Mouse (Mus musculus) layer of hippocampus, adult 9-11 months (tissue): ENCODE measurements at regions not wholly inside any gene's neighbourhood (a gene's known extent, or its start where the extent isn't known, plus 50 kb on each side); places are given as distances from the start of the nearest gene placed in this dataset.

Source experiments
- DNase-seq: peaks from one replicate; pipeline ENCODE4 v3.0.0; 2022

GRCm38 (mm10) chr3:154513566-154513965 lies 82.9 kb upstream of the Cryz start:
- DNase-seq = no peak

GRCm38 (mm10) chr3:154510160-154510559 lies 86.4 kb upstream of the Cryz start:
- no peak for DNase-seq

DNA sequence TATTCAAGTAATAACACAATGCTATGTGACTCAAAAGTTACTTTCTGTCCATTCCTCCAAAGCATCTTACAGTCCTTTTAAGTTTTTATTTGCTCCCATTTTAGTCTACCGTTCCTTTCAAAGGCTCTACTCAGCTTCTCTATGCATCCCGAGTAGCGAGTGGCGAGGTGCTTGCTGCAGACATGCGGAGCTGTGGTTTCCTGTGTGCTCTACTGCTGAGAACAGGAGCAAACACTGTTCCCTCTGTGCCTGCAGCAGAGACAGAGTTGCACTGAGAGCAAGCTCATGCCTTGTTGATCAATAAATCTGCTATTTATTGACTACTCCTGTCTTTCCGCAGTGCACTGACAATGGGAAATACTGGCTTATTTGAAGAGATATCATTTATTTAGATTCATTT lies 87.1 kb upstream of the Cryz start:
- DNase-seq = no peak

DNA sequence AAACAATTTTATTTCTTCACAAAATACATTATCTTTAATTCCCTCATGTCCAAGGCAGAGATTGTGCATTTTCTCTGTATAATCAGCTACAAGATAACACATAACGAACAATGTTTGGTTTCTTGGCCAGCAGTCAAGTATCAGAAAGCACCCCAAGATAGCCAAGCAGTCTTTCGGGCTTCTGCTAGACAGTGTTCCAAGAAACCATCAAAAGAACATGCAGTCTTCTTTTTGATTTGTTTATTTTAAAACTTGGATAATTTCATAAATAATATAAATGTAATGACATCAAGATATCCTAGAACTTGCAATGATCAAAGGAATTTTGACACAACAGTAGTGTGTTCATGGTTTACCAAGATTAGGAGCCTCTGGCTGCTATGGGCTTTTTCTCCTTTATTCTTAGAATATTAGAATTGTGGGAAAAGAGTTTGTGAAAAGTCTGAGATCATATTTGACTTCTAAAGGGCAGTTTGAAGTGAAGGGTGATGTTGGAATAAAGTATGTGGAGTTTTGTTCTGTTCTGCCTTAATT lies 103.1 kb upstream of the Cryz start:
- DNase-seq = no peak

DNA sequence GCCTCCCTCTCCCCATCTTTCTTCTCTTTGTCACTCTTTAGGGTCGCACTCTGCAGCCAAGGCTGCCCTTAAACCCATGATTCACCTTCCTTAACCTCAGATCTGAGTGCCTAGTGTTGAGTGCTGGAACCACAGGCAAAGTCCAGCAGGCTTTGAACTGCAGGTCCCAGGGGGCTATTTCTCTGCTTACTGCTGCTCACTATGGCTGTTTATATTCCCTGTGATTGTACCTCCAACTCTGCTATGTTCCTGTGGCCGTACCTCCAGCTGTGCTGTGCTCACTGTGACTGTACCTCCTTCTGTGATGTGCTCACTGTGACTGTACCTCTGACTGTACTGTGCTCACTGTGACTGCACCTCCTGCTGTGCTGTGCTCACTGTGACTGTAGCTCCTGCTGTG lies 124.1 kb upstream of the Cryz start:
- no peak for DNase-seq

DNA sequence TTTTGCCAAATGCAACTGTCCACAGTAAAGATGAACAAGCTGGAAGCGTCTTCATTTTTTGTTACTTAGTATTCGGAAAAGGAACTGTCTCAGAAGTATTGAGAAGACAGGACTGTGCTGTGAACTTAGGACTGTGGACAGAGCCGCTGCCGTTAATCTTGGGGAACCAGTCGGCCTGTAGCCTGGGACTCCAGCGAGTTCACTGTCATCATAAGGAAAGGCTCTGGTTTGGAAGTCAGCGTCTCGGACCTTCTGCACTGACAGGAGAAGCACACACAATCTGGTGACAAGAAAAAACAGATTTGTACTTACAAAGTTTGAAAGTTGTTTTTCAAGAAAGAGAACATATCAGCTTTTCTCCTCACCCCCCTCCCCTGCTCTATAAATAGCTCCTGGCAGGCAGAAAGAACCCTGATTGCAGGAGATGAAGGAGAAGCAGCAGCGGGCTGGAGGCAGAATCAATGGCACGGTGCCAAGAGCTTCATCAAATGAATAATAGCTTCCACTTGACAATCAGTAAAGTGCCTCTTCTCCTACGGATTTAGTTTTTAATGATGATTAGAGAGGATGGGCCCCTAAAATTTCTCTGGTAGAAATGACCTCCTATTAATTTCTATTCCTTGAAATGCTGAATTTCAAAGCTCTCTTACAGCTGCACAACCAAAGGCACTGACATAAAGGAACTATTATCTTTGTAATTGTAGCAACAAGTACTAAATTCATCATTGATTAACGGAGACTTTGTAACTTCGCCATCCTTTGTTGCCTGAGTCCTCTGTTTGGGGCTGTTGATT lies 128.7 kb upstream of the Cryz start:
- peak; percentile 66 for DNase-seq

DNA sequence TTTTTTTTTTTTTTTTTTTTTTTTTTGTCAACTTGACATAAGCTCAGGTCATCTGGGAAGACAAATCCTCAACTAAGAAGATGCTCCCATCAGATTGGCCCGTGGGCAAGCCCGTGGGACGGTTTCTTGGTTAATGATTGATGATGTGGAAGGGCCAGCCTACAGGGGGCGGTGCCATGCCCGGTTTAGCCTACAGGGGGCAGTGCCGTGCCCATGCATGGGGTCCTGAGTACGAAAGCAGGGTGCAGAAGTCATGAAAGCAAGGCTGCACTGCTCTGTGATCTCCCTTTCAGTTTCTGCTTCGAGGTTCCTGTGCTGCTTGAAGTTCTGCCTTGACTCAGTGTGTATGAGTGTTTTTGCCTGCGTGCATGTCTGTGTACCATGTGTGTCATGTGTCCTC lies 127.7 kb upstream of the Lhx8 start:
- DNase-seq = no peak

DNA sequence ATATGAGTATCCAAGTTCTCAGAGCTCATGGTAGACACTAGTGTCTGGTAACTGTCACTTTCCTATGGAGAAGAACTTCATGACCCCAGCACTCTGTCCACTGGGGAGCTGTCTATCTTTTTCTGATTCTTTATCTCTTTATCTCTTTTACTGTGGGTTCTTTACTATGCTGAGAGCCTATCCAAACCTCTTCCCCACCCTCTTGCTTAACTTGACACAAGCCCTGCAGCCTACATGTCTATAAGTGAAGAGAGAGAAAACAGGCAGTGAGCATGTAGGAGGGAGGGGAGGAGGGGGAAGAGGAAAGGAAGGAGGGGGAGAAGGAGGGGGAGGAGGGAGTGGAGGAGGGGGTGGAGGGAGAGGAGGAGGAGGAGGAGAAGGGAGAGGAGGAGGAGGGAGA lies 122.6 kb upstream of the Lhx8 start:
- no peak for DNase-seq

DNA sequence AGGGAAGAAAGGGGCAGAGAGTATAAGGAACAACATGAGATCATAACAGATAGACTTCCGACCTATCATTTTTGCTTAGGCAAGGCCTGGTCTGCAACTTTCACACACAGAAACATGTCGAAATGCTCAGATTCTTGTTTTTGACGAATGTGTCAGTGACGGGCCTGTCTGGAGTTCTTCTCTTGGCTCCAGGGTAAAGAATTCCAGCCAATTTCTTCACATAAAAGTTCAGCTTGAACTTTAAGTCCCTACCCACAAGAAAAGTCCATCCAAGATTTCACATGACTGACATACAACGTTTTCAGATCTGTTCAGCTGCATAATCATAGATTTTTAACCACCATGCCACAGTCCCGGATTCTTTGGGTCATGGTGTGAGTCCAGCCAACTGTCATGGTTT lies 122.1 kb upstream of the Lhx8 start:
- no peak for DNase-seq

DNA sequence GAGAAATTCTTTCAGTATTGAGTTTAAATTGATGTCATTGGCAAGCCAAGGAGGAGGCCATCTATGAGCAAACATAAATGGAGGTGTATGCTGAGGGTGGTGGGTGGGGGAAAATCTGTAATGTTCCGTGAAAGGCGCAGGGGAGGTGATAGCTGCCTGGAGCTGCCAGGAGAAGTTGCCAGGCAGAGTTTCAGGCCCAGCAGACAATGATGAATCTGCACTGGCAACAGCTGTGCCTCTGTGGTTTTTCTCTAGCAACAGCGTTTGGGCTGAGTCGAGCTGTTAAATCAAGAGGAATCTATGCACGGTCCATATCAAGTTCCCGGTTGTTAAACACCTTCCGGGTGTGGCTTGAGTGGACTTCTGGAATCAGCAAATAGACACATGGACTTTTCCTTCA lies 120.7 kb upstream of the Lhx8 start:
- DNase-seq = no peak

DNA sequence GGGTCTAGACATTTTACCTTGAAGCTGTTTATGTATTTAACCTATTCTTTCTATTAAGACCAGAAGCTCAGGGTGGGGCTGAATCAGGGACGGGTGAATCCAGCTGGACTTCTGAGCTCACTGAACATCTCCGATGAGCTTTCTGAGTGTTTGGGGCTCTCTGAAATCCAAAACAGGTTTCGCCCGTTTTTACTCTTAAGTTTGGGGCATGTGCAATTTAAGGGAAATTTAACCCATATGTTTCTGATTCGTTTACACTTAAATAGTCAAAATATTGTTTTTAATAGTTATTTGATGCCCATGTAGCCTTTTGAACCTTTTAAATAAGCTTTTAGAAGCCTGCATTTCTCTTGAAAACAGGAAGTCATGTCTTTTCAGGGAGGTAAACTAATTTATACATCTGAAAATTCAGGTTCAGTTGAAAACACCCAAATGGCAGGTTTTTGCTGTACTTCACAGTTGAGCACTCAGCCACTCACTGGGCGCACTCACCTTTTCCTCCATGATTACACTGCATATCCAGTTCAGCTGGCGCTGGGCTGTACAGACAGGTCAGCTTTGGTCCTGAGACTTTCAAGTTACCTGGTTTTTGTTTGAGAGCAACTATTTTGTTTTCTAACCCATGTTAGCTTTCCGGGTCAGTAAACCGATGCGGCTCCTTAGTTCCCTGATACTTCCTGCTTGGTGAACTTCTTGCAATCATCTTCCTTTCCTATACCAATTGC lies 113.1 kb upstream of the Lhx8 start:
- DNase-seq = no peak

GRCm38 (mm10) chr3:154441454-154441853 lies 111.0 kb upstream of the Lhx8 start:
- DNase-seq = no peak

GRCm38 (mm10) chr3:154440899-154441298 lies 110.4 kb upstream of the Lhx8 start:
- DNase-seq = no peak

GRCm38 (mm10) chr3:154430856-154431255 lies 100.4 kb upstream of the Lhx8 start:
- DNase-seq = no peak

DNA sequence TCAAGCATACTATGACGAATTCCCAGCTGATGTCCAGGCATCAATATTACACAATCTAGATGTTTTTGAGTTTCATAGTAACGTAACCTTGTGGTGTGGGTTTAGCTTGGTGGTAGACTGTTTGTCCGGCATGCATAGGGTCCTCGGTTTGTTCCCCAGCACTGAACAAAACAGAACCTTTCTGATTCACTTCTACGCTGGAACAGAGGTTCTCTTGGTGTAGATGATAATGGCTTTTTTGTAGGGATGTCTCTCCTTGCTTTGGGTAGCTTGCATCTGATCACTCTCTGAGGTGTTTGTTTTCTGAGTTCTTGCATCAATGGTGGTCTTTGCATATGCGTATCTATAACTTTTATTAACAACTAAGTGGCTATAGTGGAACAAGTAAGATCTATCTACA lies 99.2 kb upstream of the Lhx8 start:
- DNase-seq = no peak

- DNase-seq = no peak
These were observed 94.1 kb upstream of the Lhx8 start for GRCm38 (mm10) chr3:154424589-154424988.

- no peak for DNase-seq
These were observed 91.0 kb upstream of the Lhx8 start for GRCm38 (mm10) chr3:154421461-154421950.

DNA sequence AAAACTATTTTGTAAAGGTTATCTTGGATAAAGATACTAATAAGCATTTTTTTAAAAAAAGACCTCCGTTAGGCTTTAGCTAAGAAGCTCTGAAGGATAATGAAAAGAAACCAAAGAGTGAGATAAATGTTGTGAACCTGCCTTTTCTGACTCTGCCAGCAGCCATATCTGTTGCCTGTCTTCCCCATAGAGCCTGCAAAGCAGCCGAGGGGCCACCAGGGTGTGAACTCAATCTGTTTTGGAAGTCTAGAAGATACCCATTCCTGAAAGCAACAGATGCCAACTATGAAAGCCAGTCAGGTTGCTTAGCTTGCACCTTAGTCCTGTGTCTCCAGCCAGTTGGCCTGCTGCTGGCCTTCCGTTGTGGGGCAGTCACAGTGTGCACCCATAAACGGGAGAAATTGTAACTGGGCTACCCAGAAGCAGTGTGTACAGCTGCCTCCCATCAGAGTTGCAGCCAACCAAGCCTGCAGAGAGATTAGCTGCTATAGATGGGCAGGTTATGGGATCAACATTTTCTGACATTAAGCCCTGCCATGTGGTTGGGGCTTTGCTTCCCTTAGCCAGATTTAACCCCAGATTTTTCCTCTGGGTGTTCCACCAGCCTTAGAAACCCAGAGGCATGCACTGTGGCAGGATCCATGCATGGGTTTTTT lies 87.8 kb upstream of the Lhx8 start:
- DNase-seq = no peak

- DNase-seq = no peak
These were observed 83.9 kb upstream of the Lhx8 start for GRCm38 (mm10) chr3:154414358-154414757.

- DNase-seq = no peak
These were observed 79.8 kb upstream of the Lhx8 start for GRCm38 (mm10) chr3:154410292-154410691.

DNA sequence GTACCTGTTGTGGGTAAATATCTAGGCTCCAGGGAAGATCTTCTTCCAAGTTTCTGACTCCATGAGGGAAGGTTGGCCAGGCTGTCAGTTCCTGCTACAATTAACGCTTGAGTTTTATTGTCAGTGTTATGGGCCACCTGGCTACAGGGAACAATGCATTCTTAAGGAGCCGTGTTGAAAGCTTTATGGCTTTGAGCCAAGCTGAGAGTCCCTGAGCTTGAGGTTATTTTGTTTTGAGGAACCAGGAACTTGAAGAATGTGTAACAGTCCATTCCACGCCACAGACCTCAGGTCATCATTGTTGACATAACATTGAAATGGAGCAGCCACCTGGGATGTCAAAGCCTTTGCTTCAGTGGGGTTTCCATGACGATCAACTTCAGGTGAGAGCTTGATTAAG lies 71.6 kb upstream of the Lhx8 start:
- DNase-seq = no peak

DNA sequence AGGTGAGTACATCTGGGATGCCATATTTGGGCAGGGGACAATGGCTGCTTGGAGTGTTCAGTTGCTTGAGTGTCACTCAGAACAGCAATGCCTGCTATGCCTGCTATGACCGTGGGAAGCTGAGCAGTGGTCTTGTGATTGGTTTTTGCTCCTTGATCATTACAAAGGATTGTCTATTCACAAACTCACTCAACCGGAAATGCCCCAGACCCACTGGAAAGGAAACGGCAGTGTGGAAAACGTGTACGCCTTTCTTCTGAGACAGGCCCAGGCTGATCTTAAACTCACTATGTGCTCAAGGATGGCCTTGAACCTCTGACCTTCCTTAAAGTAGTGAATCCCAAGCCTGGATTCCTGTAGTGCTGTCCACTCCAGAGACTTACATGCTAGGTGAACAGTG lies 63.2 kb upstream of the Lhx8 start:
- no peak for DNase-seq

DNA sequence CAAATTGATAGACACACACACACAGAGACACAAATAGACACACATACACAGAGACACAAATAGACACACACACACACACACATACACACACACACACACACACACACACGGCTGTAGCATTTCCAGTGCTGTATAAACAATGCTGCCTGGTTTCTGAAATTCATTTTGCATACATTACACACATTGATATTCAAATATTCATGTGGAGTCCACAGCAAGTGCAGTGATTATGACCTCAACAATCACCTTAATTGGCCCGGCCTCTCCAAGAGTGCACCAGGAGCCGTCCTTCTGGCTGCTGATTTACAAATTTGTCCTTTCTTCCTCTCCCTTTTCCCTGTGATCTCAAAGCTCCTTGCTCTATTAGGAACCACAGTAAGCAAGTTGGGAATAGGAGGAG lies 61.2 kb upstream of the Lhx8 start:
- DNase-seq = no peak

GRCm38 (mm10) chr3:154388656-154389055 lies 58.2 kb upstream of the Lhx8 start:
- no peak for DNase-seq
